Mouse (Mus musculus) G1E (cell line): ENCODE results near the gene Col4a1. TPM values are rescaled to one million over a fixed set of nuclear protein-coding genes. Genes with fewer than 3 reads are reported as not detected.

ENCODE experiments used
- ATAC-seq: 2 replicates; pipeline ENCODE4 v1.8.0; 2016; ENCODE audit warnings: mild to moderate bottlenecking; ENCODE audit not compliant: insufficient number of reproducible peaks, poor library complexity, low FRiP score, severe bottlenecking; ENCODE audit errors: extremely low read depth
- DNase-seq: peaks from one replicate; pipeline ENCODE4 v3.0.0; 2012; ENCODE audit warnings: low spot score
- H3K27me3 ChIP-seq: 2 replicates; pipeline ENCODE4 v1.6.1; 2012; ENCODE audit warnings: mild to moderate bottlenecking, low read length, inconsistent platforms; ENCODE audit not compliant: insufficient read depth
- H3K36me3 ChIP-seq: replicated peaks from 2 replicates; pipeline ENCODE3; 2012; ENCODE audit warnings: mild to moderate bottlenecking, inconsistent platforms
- H3K4me1 ChIP-seq: 2 replicates; pipeline ENCODE4 v1.6.1; 2012; ENCODE audit warnings: low read depth, low read length, inconsistent platforms, mixed read lengths; ENCODE audit not compliant: insufficient read depth
- H3K4me3 ChIP-seq: 2 replicates; pipeline ENCODE4 v1.5.1; 2012; ENCODE audit warnings: low read depth, mild to moderate bottlenecking, inconsistent platforms, low read length, moderate library complexity, mixed read lengths
- H3K9me3 ChIP-seq: replicated peaks from 2 replicates; pipeline ENCODE4 v1.6.1; 2012; ENCODE audit warnings: inconsistent platforms
- CTCF ChIP-seq: IDR thresholded peaks from 2 replicates; pipeline ENCODE4 v1.5.1; 2012; ENCODE audit warnings: low read depth, low read length, inconsistent platforms, mixed read lengths
- GATA1 ChIP-seq: IDR thresholded peaks from 2 replicates; pipeline ENCODE4 v1.6.1; 2012; ENCODE audit warnings: borderline replicate concordance, low read length, inconsistent platforms, mixed read lengths
- GATA2 ChIP-seq: IDR thresholded peaks from 2 replicates; pipeline ENCODE4 v1.6.1; 2012; ENCODE audit warnings: low read depth, low read length, inconsistent platforms, borderline replicate concordance
- POLR2AphosphoS5 ChIP-seq: IDR thresholded peaks from 2 replicates; pipeline ENCODE4 v1.6.1; 2012; ENCODE audit warnings: low read depth, low read length, inconsistent platforms; ENCODE audit not compliant: insufficient replicate concordance
- TAL1 ChIP-seq: conservative IDR thresholded peaks from 2 replicates; pipeline ENCODE4 v1.6.1; 2012; ENCODE audit warnings: low read depth, low read length, inconsistent platforms, mixed read lengths
- polyA plus RNA-seq: library from polyadenylated mRNA; stranded (reverse); fragments of >175 nt; gene quantifications from 2 replicates; pipeline ENCODE4 v1.2.3, GENCODE M21; 2012
- total RNA-seq, 2 experiments: library from RNA; stranded (forward) in 1 of 2; stranded (reverse) in 1 of 2; fragments of 200-1000 nt in 1 of 2; fragments of >200 nt in 1 of 2; fragmentation: Nextera tagmentation in 1 of 2; gene quantifications; 2 replicates each; pipeline ENCODE4 v1.2.3; 2014 to 2017

Gene Col4a1
- total RNA-seq (2014; fragmentation: Nextera tagmentation) (not detected in 2 replicates), total RNA-seq (2017) (0.05 TPM in 1 of 2 replicates, not detected in the other), polyA plus RNA-seq (not detected in 2 replicates)

GRCm38 (mm10) chr8:11312349-11313175 lies at the start of gene Col4a1, which contains the start of gene Col4a2:
Gene Col4a1, minus strand, starts transcription at chr8:11312826.
Gene Col4a2, plus strand, starts transcription at chr8:11312805.
- no peaks in the 10 kb centered on the region for H3K4me1 ChIP-seq
- H3K9me3 ChIP-seq = no peaks in the 10 kb centered on the region
- ATAC-seq (no peak), DNase-seq (no peak)
- H3K36me3 ChIP-seq = no peaks in the 10 kb centered on the region
- H3K4me3 ChIP-seq = no peak within 1 kb of the TSS
- peaks cover 6% of the 10 kb centered on the region; the same call in 1 of the 2 replicates for H3K27me3 ChIP-seq
- TF ChIP-seq GATA2 = no peak
- TF ChIP-seq GATA1 = no peak
- no peak for TF ChIP-seq TAL1
- no peak for TF ChIP-seq POLR2AphosphoS5
- no peak for TF ChIP-seq CTCF

- Histone ChIP-seq H3K4me1 (no peaks in the 10 kb centered on the region), H3K9me3 (no peaks in the 10 kb centered on the region), H3K4me3 (no peak overlapping the region), H3K36me3 (no peaks in the 10 kb centered on the region), H3K27me3 (peaks cover 3% of the 10 kb centered on the region; the same call in 1 of the 2 replicates)
- ATAC-seq = no peak
- TF ChIP-seq GATA1 = no peak
- no peak for TF ChIP-seq GATA2
- TF ChIP-seq POLR2AphosphoS5 = no peak
- TF ChIP-seq CTCF = no peak
- no peak for TF ChIP-seq TAL1
- no peak for DNase-seq
These were observed 49.1 kb upstream of the Col4a1 start for GRCm38 (mm10) chr8:11361546-11362277.

- TF ChIP-seq GATA2 (no peak), POLR2AphosphoS5 (no peak), GATA1 (no peak), CTCF (no peak), TAL1 (no peak)
- ATAC-seq (no peak), DNase-seq (no peak)
- H3K9me3 ChIP-seq = no peaks in the 10 kb centered on the region
- H3K4me1 ChIP-seq = no peaks in the 10 kb centered on the region
- H3K4me3 ChIP-seq = no peak overlapping the region
- peaks cover 3% of the 10 kb centered on the region; the same call in 1 of the 2 replicates for H3K27me3 ChIP-seq
- H3K36me3 ChIP-seq = no peaks in the 10 kb centered on the region
These were observed 47.2 kb upstream of the Col4a1 start for GRCm38 (mm10) chr8:11359846-11360245.

DNA sequence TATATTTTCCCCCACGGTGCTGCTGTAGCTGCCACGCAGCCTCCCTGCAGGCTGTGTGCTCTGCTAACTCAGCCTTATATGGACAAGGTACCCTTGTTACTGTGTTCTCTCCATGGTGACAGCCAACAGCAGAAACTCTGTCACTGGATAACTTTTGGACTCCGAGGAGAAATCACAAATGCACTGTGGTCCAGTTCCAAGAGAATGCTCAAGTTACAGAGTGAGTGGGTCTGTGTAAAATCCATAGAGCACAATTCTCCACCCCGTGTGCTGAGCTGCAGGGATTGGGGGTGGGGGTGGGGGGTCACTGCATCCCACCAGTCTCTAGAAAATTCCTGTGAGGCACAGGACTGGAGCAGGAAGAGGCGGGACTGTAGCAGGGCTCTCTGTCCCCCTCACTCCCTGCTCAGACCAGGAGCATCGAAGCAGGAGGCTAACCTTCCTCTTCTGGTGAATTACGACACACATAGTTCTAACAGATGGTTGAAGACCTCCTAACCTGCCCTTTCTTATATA lies 45.4 kb upstream of the Col4a1 start:
- Histone ChIP-seq H3K4me1 (no peaks in the 10 kb centered on the region), H3K36me3 (no peaks in the 10 kb centered on the region), H3K4me3 (no peak overlapping the region), H3K27me3 (peaks cover 3% of the 10 kb centered on the region; the same call in 1 of the 2 replicates), H3K9me3 (no peaks in the 10 kb centered on the region)
- ATAC-seq (no peak), DNase-seq (no peak)
- no peak for TF ChIP-seq GATA1
- TF ChIP-seq CTCF = no peak
- TF ChIP-seq TAL1 = no peak
- TF ChIP-seq POLR2AphosphoS5 = no peak
- TF ChIP-seq GATA2 = no peak

DNA sequence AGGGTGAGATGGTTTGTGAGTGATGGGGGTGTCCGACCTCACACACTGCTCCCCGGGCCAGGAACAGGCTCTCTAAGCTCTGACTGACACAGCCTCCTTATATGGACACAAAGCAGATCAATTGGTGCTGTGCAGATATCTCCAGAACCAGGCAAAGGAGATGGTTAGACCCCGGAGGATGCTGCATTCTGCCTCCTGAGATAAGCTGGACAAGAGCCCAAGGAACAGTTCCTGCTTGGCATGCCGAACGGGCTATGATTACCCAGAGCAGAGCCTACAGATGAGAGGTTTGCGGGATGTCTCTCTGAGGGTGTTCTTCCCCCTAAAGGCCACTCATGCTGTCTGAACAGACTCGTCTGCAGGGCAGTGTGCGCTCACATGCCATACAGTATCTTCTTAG lies 44.1 kb upstream of the Col4a1 start:
- DNase-seq = no peak

GRCm38 (mm10) chr8:11355900-11356299 lies 43.3 kb upstream of the Col4a1 start:
- no peak for TF ChIP-seq CTCF
- TF ChIP-seq GATA1 = no peak
- TF ChIP-seq TAL1 = no peak
- TF ChIP-seq GATA2 = no peak
- no peak for TF ChIP-seq POLR2AphosphoS5
- H3K4me3 ChIP-seq = no peak overlapping the region
- no peaks in the 10 kb centered on the region for H3K9me3 ChIP-seq
- no peaks in the 10 kb centered on the region for H3K36me3 ChIP-seq
- ATAC-seq (no peak), DNase-seq (no peak)
- H3K27me3 ChIP-seq = no peaks in the 10 kb centered on the region
- H3K4me1 ChIP-seq = no peaks in the 10 kb centered on the region

More for the DNA sequence above, 44.1 kb upstream of the Col4a1 start:
- H3K36me3 ChIP-seq = no peaks in the 10 kb centered on the region
- TF ChIP-seq GATA2 = no peak
- no peak for ATAC-seq
- H3K4me3 ChIP-seq = no peak overlapping the region
- H3K27me3 ChIP-seq = peaks cover 3% of the 10 kb centered on the region; the same call in 1 of the 2 replicates
- no peaks in the 10 kb centered on the region for H3K4me1 ChIP-seq
- H3K9me3 ChIP-seq = no peaks in the 10 kb centered on the region
